7 mouse cellular contexts compared by ENCODE assay signal in genomic region chr5:131537155-131537830, GRCm38 (mm10).
DNase-seq lines count a peak whose midpoint lies in the region; ATAC-seq and TF ChIP-seq lines count a peak whose summit lies in the region.

No protein-coding gene starts in this region.

- no peaks in the 10 kb centered on the region for H3K9me3 ChIP-seq in hindbrain, postnatal 0 days (ENCODE audit: low read length)
- no peaks in the 10 kb centered on the region for H3K9me3 ChIP-seq in midbrain, postnatal 0 days (ENCODE audit: low read length)

- H3K27me3 ChIP-seq in hindbrain, postnatal 0 days (ENCODE audit: insufficient read depth, low read length): no peaks in the 10 kb centered on the region
- H3K27me3 ChIP-seq in liver, adult 2 months (ENCODE audit: control insufficient read depth, insufficient read depth, low read length): peaks cover 8% of the 10 kb centered on the region
- H3K27me3 ChIP-seq in midbrain, postnatal 0 days (ENCODE audit: insufficient read depth, low read length): no peaks in the 10 kb centered on the region

- TF ChIP-seq POLR2A in liver, adult 2 months (IDR thresholded peaks at IDR 0.05; ENCODE audit: extremely low read depth, insufficient read depth, low read length): no peak

- H3K4me1 ChIP-seq in hindbrain, postnatal 0 days (ENCODE audit: insufficient read depth, low read length): peaks cover 1% of the 10 kb centered on the region; the same call in 1 of the 2 replicates
- H3K4me1 ChIP-seq in liver, adult 2 months (ENCODE audit: control insufficient read depth, insufficient read depth, low read length): no peaks in the 10 kb centered on the region
- 0 out of 2 replicates have a peak, but pooled peaks cover 6% of the 10 kb centered on the region for H3K4me1 ChIP-seq in midbrain, postnatal 0 days (ENCODE audit: insufficient read depth, low read length)

- peak; percentile 89 for DNase-seq in adrenal gland, postnatal 14 days
- peak; percentile 82 for DNase-seq in embryo, embryonic 10 days (ENCODE audit: low spot score)
- peak; percentile 61 for DNase-seq in gastrocnemius, postnatal 25 days
- peak; percentile 71 for DNase-seq in hindbrain, postnatal 0 days (ENCODE audit: low spot score)
- DNase-seq in liver, adult 2 months (ENCODE audit: extremely low read depth, low read depth, low spot score): no peak
- peak; percentile 61 for DNase-seq in midbrain, postnatal 0 days (ENCODE audit: low spot score)
- peak; percentile 49 to 78 for DNase-seq in urinary bladder, adult 18-20 months (ENCODE audit: low spot score in 2 of 2)

- ATAC-seq in hindbrain, postnatal 0 days: peak; percentile 41
- ATAC-seq in midbrain, postnatal 0 days (ENCODE audit: low FRiP score): peak; percentile 59

- no peak for TF ChIP-seq CTCF in hindbrain, postnatal 0 days (IDR thresholded peaks at IDR 0.05; ENCODE audit: low read depth)
- TF ChIP-seq CTCF in liver, adult 2 months (IDR thresholded peaks at IDR 0.05; ENCODE audit: low read depth, low read length): no peak
- no peak for TF ChIP-seq CTCF in midbrain, postnatal 0 days (IDR thresholded peaks at IDR 0.05)

- peak overlapping the region; percentile 88 for H3K4me2 ChIP-seq in hindbrain, postnatal 0 days (ENCODE audit: low read depth, low read length)
- H3K4me2 ChIP-seq in midbrain, postnatal 0 days (ENCODE audit: low read depth, low read length, poor library complexity, severe bottlenecking): peak overlapping the region; percentile 94

- under 1% methylated on average over 44 of the region's 44 CpGs for WGBS in hindbrain, postnatal 0 days
- 1% methylated on average over 44 of the region's 44 CpGs for WGBS in liver, adult 2 months
- WGBS in midbrain, postnatal 0 days: under 1% methylated on average over 36 of the region's 44 CpGs

- H3K36me3 ChIP-seq in hindbrain, postnatal 0 days (ENCODE audit: insufficient read depth, low read length): no peaks in the 10 kb centered on the region
- H3K36me3 ChIP-seq in liver, adult 2 months (ENCODE audit: control insufficient read depth, insufficient read depth, low read length): no peaks in the 10 kb centered on the region
- no peaks in the 10 kb centered on the region for H3K36me3 ChIP-seq in midbrain, postnatal 0 days (ENCODE audit: insufficient read depth, low read length)

- no peaks in the 10 kb centered on the region for H3K79me2 ChIP-seq in liver, adult 2 months (ENCODE audit: control insufficient read depth, insufficient read depth, low read length)

- peak overlapping the region; percentile 87 for H3K4me3 ChIP-seq in hindbrain, postnatal 0 days (ENCODE audit: low read length)
- peak overlapping the region; percentile 75 for H3K4me3 ChIP-seq in liver, adult 2 months (ENCODE audit: insufficient read depth, low read depth, low read length)
- peak overlapping the region; percentile 89 for H3K4me3 ChIP-seq in midbrain, postnatal 0 days (ENCODE audit: low read depth, low read length)

- peak overlapping the region; percentile 85 for H3K9ac ChIP-seq in hindbrain, postnatal 0 days (replicated peaks; ENCODE audit: low read length)
- peak overlapping the region; percentile 69 for H3K9ac ChIP-seq in liver, adult 2 months (ENCODE audit: low read depth, low read length)
- H3K9ac ChIP-seq in midbrain, postnatal 0 days (replicated peaks; ENCODE audit: low read length, poor library complexity, severe bottlenecking): peak overlapping the region; percentile 71

- H3K27ac ChIP-seq in hindbrain, postnatal 0 days: peak overlapping the region; percentile 92
- H3K27ac ChIP-seq in liver, adult 2 months (replicated peaks; ENCODE audit: insufficient read depth, low read depth, low read length): no peak overlapping the region
- peak overlapping the region; percentile 92 for H3K27ac ChIP-seq in midbrain, postnatal 0 days (ENCODE audit: low read depth, low read length)
